Mouse (Mus musculus) stomach, postnatal 0 days (tissue): Measurements from ENCODE around the gene Gna15.

Source experiments
- CTCF ChIP-seq: IDR thresholded peaks from 2 replicates; pipeline ENCODE4 v1.5.1; 2016; ENCODE audit warnings: antibody characterized with exemption, low read depth, mild to moderate bottlenecking, moderate library complexity
- EP300 ChIP-seq: optimal IDR thresholded peaks from 2 replicates; pipeline ENCODE3; 2016; ENCODE audit warnings: antibody characterized with exemption

- TF ChIP-seq CTCF, result no peak
- TF ChIP-seq EP300, result no peak
Measured at GRCm38 (mm10) chr10:81545161-81545747, 21.2 kb upstream of the Gna15 start, which contains the start of gene Gna11.
